Comparison of ENCODE assay signal across 27 mouse cellular contexts in genomic region chr9:9154636-9155035, GRCm38 (mm10).
"Had no signal": no experiment of that assay in that cellular context is flagged by ENCODE, and none has a peak within 500 bp of the region (broad histone marks: within the 10 kb centered on the region; RNA-seq: fewer than 3 reads in every experiment).

No protein-coding gene starts in this region.

- DNase-seq: cerebellum, adult 2 months; cerebellum, adult 8-10 months; cerebellum, adult 9-10 months; cerebellum, adult 9-11 months; cerebellum, postnatal 10 days; cerebellum, postnatal 14 days; cerebellum, postnatal 25 days; cerebellum, postnatal 36 days; embryo, embryonic 11 days; forebrain, postnatal 0 days; gastrocnemius, adult 2 months; gastrocnemius, postnatal 10 days; gastrocnemius, postnatal 14 days; gastrocnemius, postnatal 25 days; gastrocnemius, postnatal 36 days; heart, adult 18-20 months had no signal

- H3K4me1 ChIP-seq: forebrain, embryonic 12.5 days; forebrain, embryonic 15.5 days had no signal

- H3K27me3 ChIP-seq: embryonic facial prominence, embryonic 12.5 days; embryonic facial prominence, embryonic 13.5 days; embryonic facial prominence, embryonic 15.5 days; forebrain, embryonic 12.5 days; forebrain, embryonic 13.5 days; forebrain, embryonic 15.5 days had no signal

- H3K9me3 ChIP-seq: embryonic facial prominence, embryonic 10.5 days; embryonic facial prominence, embryonic 12.5 days; embryonic facial prominence, embryonic 13.5 days; embryonic facial prominence, embryonic 15.5 days; forebrain, embryonic 10.5 days; forebrain, embryonic 12.5 days; forebrain, embryonic 13.5 days; forebrain, embryonic 15.5 days had no signal

- H3K36me3 ChIP-seq: embryonic facial prominence, embryonic 10.5 days; embryonic facial prominence, embryonic 12.5 days; embryonic facial prominence, embryonic 15.5 days; forebrain, embryonic 10.5 days; forebrain, embryonic 12.5 days; forebrain, embryonic 15.5 days had no signal

- ATAC-seq: forebrain, embryonic 13.5 days; forebrain, embryonic 14.5 days; forebrain, embryonic 15.5 days; forebrain, embryonic 16.5 days; forebrain, postnatal 0 days had no signal

- H3K4me2 ChIP-seq: embryonic facial prominence, embryonic 12.5 days; embryonic facial prominence, embryonic 13.5 days; embryonic facial prominence, embryonic 15.5 days; forebrain, embryonic 12.5 days; forebrain, embryonic 13.5 days; forebrain, embryonic 15.5 days had no signal

- H3K27ac ChIP-seq: embryonic facial prominence, embryonic 10.5 days; embryonic facial prominence, embryonic 12.5 days; embryonic facial prominence, embryonic 13.5 days; embryonic facial prominence, embryonic 15.5 days; forebrain, embryonic 10.5 days; forebrain, embryonic 12.5 days; forebrain, embryonic 13.5 days; forebrain, embryonic 15.5 days; gastrocnemius, adult 2 months had no signal

- H3K4me3 ChIP-seq: embryonic facial prominence, embryonic 10.5 days; embryonic facial prominence, embryonic 12.5 days; embryonic facial prominence, embryonic 13.5 days; embryonic facial prominence, embryonic 15.5 days; erythroblast, embryonic 14.5 days; forebrain, embryonic 10.5 days; forebrain, embryonic 12.5 days; forebrain, embryonic 13.5 days; forebrain, embryonic 15.5 days; gastrocnemius, adult 2 months had no signal

- H3K9ac ChIP-seq: embryonic facial prominence, embryonic 12.5 days; embryonic facial prominence, embryonic 13.5 days; embryonic facial prominence, embryonic 15.5 days; forebrain, embryonic 12.5 days; forebrain, embryonic 13.5 days; forebrain, embryonic 15.5 days; forebrain, postnatal 0 days had no signal
